Mouse (Mus musculus) layer of hippocampus, adult 11-12 months (tissue): ENCODE data around the gene Agl.

Source experiments
- DNase-seq: peaks from one replicate; pipeline ENCODE4 v3.0.0; 2022; ENCODE audit warnings: low spot score

The Agl gene

GRCm38 (mm10) chr3:116694955-116695665, 112.9 kb downstream of the Agl start:
- DNase-seq = no peak

DNA sequence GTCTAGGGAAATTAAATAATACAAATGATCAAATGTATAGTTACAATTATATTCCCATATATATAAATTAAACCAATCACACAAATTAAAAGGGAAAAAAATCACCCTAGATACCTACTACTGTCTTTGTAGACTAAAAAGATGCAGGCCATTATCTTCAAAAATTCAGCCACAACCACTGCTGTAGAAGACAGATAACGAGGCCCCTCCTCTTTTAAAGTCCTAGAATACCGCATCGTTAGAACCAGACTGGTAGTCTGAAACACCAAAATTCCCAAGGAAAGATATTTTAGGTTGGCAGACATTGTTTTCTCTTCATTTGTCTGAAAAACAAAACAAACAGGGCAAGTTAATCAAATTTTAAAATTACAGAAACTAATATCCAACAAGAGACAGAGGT, 113.7 kb downstream of the Agl start:
- DNase-seq = no peak
